Mouse (Mus musculus) liver, embryonic 15.5 days (tissue): ENCODE measurements at regions not wholly inside any gene's neighbourhood (a gene's known extent, or its start where the extent isn't known, plus 50 kb on each side); places are given as distances from the start of the nearest gene placed in this dataset.

Experiments used
- ATAC-seq: fragments of 200-750 bp; cut with Nextera tagmentation; 2 replicates; pipeline ENCODE4 v1.8.0; 2017; ENCODE audit warnings: moderate number of reproducible peaks, mild to moderate bottlenecking, moderate library complexity; ENCODE audit not compliant: insufficient read depth
- H3K27ac ChIP-seq: fragments of 300-500 bp; sonication (generic); replicated peaks from 2 replicates; pipeline ENCODE4 v1.5.1; 2015; ENCODE audit warnings: mild to moderate bottlenecking, inconsistent platforms
- H3K27me3 ChIP-seq: fragments of 300-500 bp; sonication (generic); 2 replicates; pipeline ENCODE4 v1.6.1; 2015; ENCODE audit warnings: mild to moderate bottlenecking, inconsistent platforms
- H3K36me3 ChIP-seq: fragments of 300-500 bp; sonication (generic); replicated peaks from 2 replicates; pipeline ENCODE4 v1.6.1; 2015; ENCODE audit warnings: moderate library complexity, mild to moderate bottlenecking, inconsistent platforms
- H3K4me1 ChIP-seq: fragments of 300-500 bp; sonication (generic); replicated peaks from 2 replicates; pipeline ENCODE4 v1.6.1; 2015; ENCODE audit warnings: inconsistent platforms
- H3K4me2 ChIP-seq: fragments of 300-500 bp; sonication (generic); 2 replicates; pipeline ENCODE4 v1.6.1; 2015; ENCODE audit warnings: moderate library complexity, mild to moderate bottlenecking, inconsistent platforms
- H3K4me3 ChIP-seq: fragments of 300-500 bp; sonication (generic); replicated peaks from 2 replicates; pipeline ENCODE4 v1.5.1; 2015; ENCODE audit warnings: mild to moderate bottlenecking, inconsistent platforms
- H3K9ac ChIP-seq: fragments of 300-500 bp; sonication (generic); 2 replicates; pipeline ENCODE4 v1.6.1; 2015; ENCODE audit warnings: moderate library complexity, mild to moderate bottlenecking, inconsistent platforms
- H3K9me3 ChIP-seq: fragments of 300-500 bp; sonication (generic); replicated peaks from 2 replicates; pipeline ENCODE4 v1.6.1; 2016; ENCODE audit warnings: inconsistent platforms
- WGBS: fragments of 180-500 bp; shearing (Covaris S2); methylation state at CpG from one replicate; pipeline ENCODE4 v1.1.7; 2015; ENCODE audit warnings: mixed read lengths; ENCODE audit not compliant: insufficient replicate concordance; 5-methylcytosine and 5-hydroxymethylcytosine counted together

- no peak for ATAC-seq
- H3K27me3 ChIP-seq, result no peaks in the 10 kb centered on the region
- H3K9ac ChIP-seq, result no peak overlapping the region
- H3K9me3 ChIP-seq, result no peaks in the 10 kb centered on the region
- no peaks in the 10 kb centered on the region for H3K36me3 ChIP-seq
- 64% methylated on average over 11 of the region's 11 CpGs for WGBS
- H3K27ac ChIP-seq, result no peak overlapping the region
- no peak overlapping the region for H3K4me3 ChIP-seq
- no peaks in the 10 kb centered on the region for H3K4me1 ChIP-seq
- H3K4me2 ChIP-seq, result no peak overlapping the region
Measured at GRCm38 (mm10) chr4:55928670-55929069, 396.4 kb upstream of the Klf4 start.

- no peak overlapping the region for H3K4me2 ChIP-seq
- no peaks in the 10 kb centered on the region for H3K4me1 ChIP-seq
- no peak overlapping the region for H3K4me3 ChIP-seq
- H3K9me3 ChIP-seq, result no peaks in the 10 kb centered on the region
- ATAC-seq, result no peak
- 55% methylated on average over 6 of the region's 6 CpGs for WGBS
- H3K27me3 ChIP-seq, result no peaks in the 10 kb centered on the region
- no peak overlapping the region for H3K27ac ChIP-seq
- no peak overlapping the region for H3K9ac ChIP-seq
- H3K36me3 ChIP-seq, result no peaks in the 10 kb centered on the region
Measured at GRCm38 (mm10) chr4:55928196-55928595, 395.9 kb upstream of the Klf4 start.

DNA sequence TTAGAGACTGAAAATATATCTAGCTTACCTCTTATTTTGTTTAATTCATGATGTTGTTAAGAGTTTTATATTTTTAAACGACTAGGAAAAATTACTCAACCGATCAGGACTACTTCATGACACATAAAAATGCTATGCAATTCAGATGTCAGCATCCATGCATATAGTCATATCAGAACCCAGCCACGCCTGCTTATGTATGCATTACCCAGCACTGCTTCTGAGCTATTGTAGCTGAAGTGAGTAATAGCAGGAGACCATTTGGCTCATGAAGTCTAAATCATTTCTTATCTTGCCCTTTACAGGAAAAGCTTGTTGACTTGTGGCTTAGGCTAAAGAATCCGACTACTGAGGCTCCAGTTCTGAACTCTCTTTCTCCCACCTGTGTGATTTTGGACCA lies 395.1 kb upstream of the Klf4 start:
- H3K9me3 ChIP-seq, result no peaks in the 10 kb centered on the region
- H3K4me3 ChIP-seq, result no peak overlapping the region
- H3K9ac ChIP-seq, result no peak overlapping the region
- ATAC-seq, result no peak
- H3K4me2 ChIP-seq, result no peak overlapping the region
- H3K36me3 ChIP-seq, result no peaks in the 10 kb centered on the region
- no peak overlapping the region for H3K27ac ChIP-seq
- no peaks in the 10 kb centered on the region for H3K4me1 ChIP-seq
- 38% methylated on average over 4 of the region's 4 CpGs for WGBS
- no peaks in the 10 kb centered on the region for H3K27me3 ChIP-seq

- Histone ChIP-seq H3K27ac (no peak overlapping the region), H3K9me3 (no peaks in the 10 kb centered on the region), H3K9ac (no peak overlapping the region), H3K27me3 (no peaks in the 10 kb centered on the region), H3K4me2 (no peak overlapping the region), H3K36me3 (no peaks in the 10 kb centered on the region), H3K4me3 (no peak overlapping the region), H3K4me1 (no peaks in the 10 kb centered on the region)
- 49% methylated on average over 3 of the region's 3 CpGs for WGBS
- no peak for ATAC-seq
Measured at GRCm38 (mm10) chr4:55924974-55925373, 392.7 kb upstream of the Klf4 start.

DNA sequence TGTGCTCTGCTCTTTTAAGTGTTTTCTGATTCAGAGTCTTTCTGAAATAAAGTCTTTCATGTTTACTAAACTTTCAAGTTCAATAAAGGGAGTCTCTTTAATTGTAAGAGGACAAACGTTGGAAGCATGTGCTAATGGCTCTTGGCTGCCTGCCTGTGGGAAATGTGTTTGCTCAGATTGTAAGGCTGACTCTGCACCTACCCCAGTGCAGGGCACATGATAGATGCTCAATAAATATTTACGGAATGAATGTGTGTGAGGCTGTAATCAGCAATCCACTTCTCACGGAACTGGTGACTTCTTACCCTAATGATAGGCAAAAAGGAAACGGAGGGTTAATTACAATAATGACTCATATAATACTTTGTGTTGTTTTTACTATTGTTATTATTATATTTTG lies 389.0 kb upstream of the Klf4 start:
- no peaks in the 10 kb centered on the region for H3K9me3 ChIP-seq
- H3K4me1 ChIP-seq, result no peaks in the 10 kb centered on the region
- H3K27ac ChIP-seq, result no peak overlapping the region
- no peak overlapping the region for H3K4me3 ChIP-seq
- no peak overlapping the region for H3K9ac ChIP-seq
- 53% methylated on average over 4 of the region's 4 CpGs for WGBS
- ATAC-seq, result no peak
- H3K27me3 ChIP-seq, result no peaks in the 10 kb centered on the region
- no peaks in the 10 kb centered on the region for H3K36me3 ChIP-seq
- no peak overlapping the region for H3K4me2 ChIP-seq

- WGBS, result 60% methylated on average over 12 of the region's 12 CpGs
- no peak overlapping the region for H3K27ac ChIP-seq
Measured at GRCm38 (mm10) chr4:55894116-55894885, 362.0 kb upstream of the Klf4 start.

DNA sequence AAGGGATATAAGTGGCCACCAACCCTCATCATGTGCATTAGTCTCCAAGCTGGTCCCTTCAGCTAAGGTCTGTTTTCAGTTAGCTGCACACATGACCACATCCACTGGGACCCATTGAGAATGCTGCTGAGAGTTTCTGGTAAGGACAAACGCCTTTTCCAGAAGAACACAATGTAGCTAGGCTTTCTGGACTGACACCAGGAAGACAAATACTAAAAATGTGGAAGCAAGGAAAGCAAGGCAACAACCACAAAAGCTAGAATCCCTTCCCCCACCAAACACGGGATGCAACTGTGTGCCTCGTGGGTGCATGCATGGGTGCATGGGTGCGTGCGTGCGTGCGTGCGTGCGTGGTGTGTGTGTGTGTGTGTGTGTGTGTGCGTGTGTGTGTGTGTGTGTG lies 359.4 kb upstream of the Klf4 start:
- no peak overlapping the region for H3K27ac ChIP-seq
- no peak for ATAC-seq
- H3K4me2 ChIP-seq, result no peak overlapping the region
- H3K36me3 ChIP-seq, result no peaks in the 10 kb centered on the region
- H3K27me3 ChIP-seq, result no peaks in the 10 kb centered on the region
- no peaks in the 10 kb centered on the region for H3K9me3 ChIP-seq
- no peak overlapping the region for H3K9ac ChIP-seq
- 78% methylated on average over 10 of the region's 10 CpGs for WGBS
- no peak overlapping the region for H3K4me3 ChIP-seq
- no peaks in the 10 kb centered on the region for H3K4me1 ChIP-seq

More at GRCm38 (mm10) chr4:55894116-55894885, 362.0 kb upstream of the Klf4 start:
- no peak for ATAC-seq
- H3K4me2 ChIP-seq, result no peak overlapping the region
- no peak overlapping the region for H3K9ac ChIP-seq
- no peak overlapping the region for H3K4me3 ChIP-seq
- no peaks in the 10 kb centered on the region for H3K36me3 ChIP-seq
- no peaks in the 10 kb centered on the region for H3K9me3 ChIP-seq
- no peaks in the 10 kb centered on the region for H3K27me3 ChIP-seq
- H3K4me1 ChIP-seq, result no peaks in the 10 kb centered on the region

DNA sequence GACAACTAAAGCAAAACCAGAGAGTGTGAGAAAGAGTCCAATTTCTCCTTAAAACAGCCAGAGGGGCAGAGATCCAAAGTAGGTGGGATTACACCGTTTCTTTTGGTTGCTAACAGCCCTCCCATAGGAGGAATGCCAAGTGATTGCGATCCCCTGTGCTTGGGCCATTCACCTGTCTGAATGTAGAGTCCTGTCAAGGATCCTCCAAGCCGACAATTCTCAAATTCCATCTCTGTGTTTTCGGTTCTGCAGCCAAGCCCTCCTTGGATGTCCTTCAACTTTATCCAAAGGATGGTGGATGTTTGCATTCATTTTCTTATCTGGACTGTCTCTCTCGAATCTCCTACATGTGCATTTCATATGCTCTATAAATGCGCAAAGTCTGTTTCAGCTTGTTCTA lies 355.3 kb upstream of the Klf4 start:
- H3K9ac ChIP-seq, result no peak overlapping the region
- WGBS, result 66% methylated on average over 6 of the region's 6 CpGs
- no peak overlapping the region for H3K4me2 ChIP-seq
- no peaks in the 10 kb centered on the region for H3K27me3 ChIP-seq
- no peak overlapping the region for H3K4me3 ChIP-seq
- H3K27ac ChIP-seq, result no peak overlapping the region
- no peak for ATAC-seq
- no peaks in the 10 kb centered on the region for H3K36me3 ChIP-seq
- no peaks in the 10 kb centered on the region for H3K4me1 ChIP-seq
- no peaks in the 10 kb centered on the region for H3K9me3 ChIP-seq

DNA sequence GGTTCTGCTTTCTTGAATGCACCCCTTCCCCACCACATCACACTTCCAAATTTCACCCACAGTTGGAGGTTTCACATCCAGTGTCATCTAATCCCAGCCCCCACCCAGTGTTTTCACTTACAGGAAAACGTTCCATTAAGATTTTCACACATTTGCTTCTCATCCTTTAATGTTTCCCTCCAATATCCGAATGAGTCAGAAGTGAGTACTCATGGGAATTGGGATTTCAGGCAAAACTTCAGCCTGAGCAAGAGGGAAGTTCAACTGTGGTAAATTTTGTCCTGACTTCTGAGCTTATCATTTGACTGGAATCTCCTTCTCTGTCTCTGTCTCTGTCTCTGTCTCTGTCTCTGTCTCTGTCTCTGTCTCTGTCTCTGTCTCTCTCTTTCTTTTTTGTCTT lies 350.3 kb upstream of the Klf4 start:
- no peaks in the 10 kb centered on the region for H3K27me3 ChIP-seq
- H3K9ac ChIP-seq, result no peak overlapping the region
- no peak overlapping the region for H3K4me2 ChIP-seq
- no peak overlapping the region for H3K27ac ChIP-seq
- H3K36me3 ChIP-seq, result no peaks in the 10 kb centered on the region
- no peaks in the 10 kb centered on the region for H3K4me1 ChIP-seq
- H3K9me3 ChIP-seq, result no peaks in the 10 kb centered on the region
- no peak overlapping the region for H3K4me3 ChIP-seq
- WGBS, result 20% methylated on average over 2 of the region's 2 CpGs
- ATAC-seq, result no peak

- WGBS, result 67% methylated on average over 12 of the region's 12 CpGs
- no peak for ATAC-seq
Measured at GRCm38 (mm10) chr4:55875304-55875703, 343.0 kb upstream of the Klf4 start.

GRCm38 (mm10) chr4:55874875-55875274 lies 342.6 kb upstream of the Klf4 start:
- H3K27me3 ChIP-seq, result no peaks in the 10 kb centered on the region
- 55% methylated on average over 7 of the region's 7 CpGs for WGBS
- ATAC-seq, result no peak

More at GRCm38 (mm10) chr4:55875304-55875703, 343.0 kb upstream of the Klf4 start:
- H3K4me2 ChIP-seq, result no peak overlapping the region
- H3K36me3 ChIP-seq, result no peaks in the 10 kb centered on the region
- no peaks in the 10 kb centered on the region for H3K9me3 ChIP-seq
- H3K4me1 ChIP-seq, result no peaks in the 10 kb centered on the region
- no peak overlapping the region for H3K27ac ChIP-seq
- H3K9ac ChIP-seq, result no peak overlapping the region
- H3K4me3 ChIP-seq, result no peak overlapping the region
- H3K27me3 ChIP-seq, result no peaks in the 10 kb centered on the region

DNA sequence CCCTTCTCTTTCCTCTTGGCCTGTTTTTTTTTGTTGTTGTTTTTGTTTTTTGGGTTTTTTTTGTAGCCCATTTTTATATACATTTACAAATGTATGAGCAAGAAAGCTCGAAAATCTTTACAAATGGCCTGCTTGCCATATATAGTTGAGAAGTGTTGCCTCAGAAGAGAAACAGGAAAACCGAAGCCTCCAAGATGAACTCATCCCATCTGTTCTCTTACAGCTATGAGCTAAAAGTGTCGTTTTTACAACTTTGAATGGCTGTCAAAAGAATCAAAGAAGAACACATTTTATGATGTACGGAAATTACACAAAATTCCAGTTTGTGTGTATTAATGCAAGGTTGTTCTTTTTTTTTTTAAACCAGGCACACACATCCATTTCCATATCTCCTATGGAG lies 342.0 kb upstream of the Klf4 start:
- no peak overlapping the region for H3K4me3 ChIP-seq
- H3K9me3 ChIP-seq, result no peaks in the 10 kb centered on the region
- ATAC-seq, result no peak
- H3K36me3 ChIP-seq, result no peaks in the 10 kb centered on the region
- H3K27ac ChIP-seq, result no peak overlapping the region
- H3K4me2 ChIP-seq, result no peak overlapping the region
- WGBS, result 58% methylated on average over 4 of the region's 4 CpGs
- no peaks in the 10 kb centered on the region for H3K4me1 ChIP-seq
- H3K9ac ChIP-seq, result no peak overlapping the region
- H3K27me3 ChIP-seq, result no peaks in the 10 kb centered on the region

More at GRCm38 (mm10) chr4:55874875-55875274, 342.6 kb upstream of the Klf4 start:
- Histone ChIP-seq H3K9me3 (no peaks in the 10 kb centered on the region), H3K4me3 (no peak overlapping the region), H3K4me1 (no peaks in the 10 kb centered on the region), H3K27ac (no peak overlapping the region), H3K4me2 (no peak overlapping the region), H3K36me3 (no peaks in the 10 kb centered on the region), H3K9ac (no peak overlapping the region)
